Mouse (Mus musculus) hindbrain, embryonic 15.5 days (tissue): Measurements from ENCODE around the gene Slc17a2. TPM values are rescaled to one million over a fixed set of nuclear protein-coding genes. Genes with fewer than 3 reads are reported as not detected.

Experiments used
- ATAC-seq: fragments of 200-750 bp; cut with Nextera tagmentation; 2 replicates; pipeline ENCODE4 v1.8.0; 2017; ENCODE audit warnings: low read depth, moderate number of reproducible peaks, moderate TSS enrichment; ENCODE audit not compliant: low FRiP score
- H3K27ac ChIP-seq: fragments of 300-500 bp; sonication (generic); replicated peaks from 2 replicates; pipeline ENCODE4 v1.5.1; 2015; ENCODE audit warnings: mild to moderate bottlenecking, inconsistent platforms
- H3K27me3 ChIP-seq: fragments of 300-500 bp; sonication (generic); 2 replicates; pipeline ENCODE4 v1.6.1; 2015; ENCODE audit warnings: control low read depth, inconsistent platforms
- H3K36me3 ChIP-seq: fragments of 300-500 bp; sonication (generic); 2 replicates; pipeline ENCODE4 v1.6.1; 2015; ENCODE audit warnings: control low read depth, inconsistent platforms
- H3K4me1 ChIP-seq: fragments of 300-500 bp; sonication (generic); replicated peaks from 2 replicates; pipeline ENCODE4 v1.6.1; 2015; ENCODE audit warnings: control low read depth, inconsistent platforms
- H3K4me2 ChIP-seq: fragments of 300-500 bp; sonication (generic); 2 replicates; pipeline ENCODE4 v1.6.1; 2015; ENCODE audit warnings: moderate library complexity, mild to moderate bottlenecking, inconsistent platforms
- H3K4me3 ChIP-seq: fragments of 300-500 bp; sonication (generic); 2 replicates; pipeline ENCODE4 v1.5.1; 2015; ENCODE audit warnings: mild to moderate bottlenecking, inconsistent platforms
- H3K9ac ChIP-seq: fragments of 300-500 bp; sonication (generic); 2 replicates; pipeline ENCODE4 v1.6.1; 2015; ENCODE audit warnings: inconsistent platforms
- H3K9me3 ChIP-seq: fragments of 300-500 bp; sonication (generic); 2 replicates; pipeline ENCODE4 v1.6.1; 2016; ENCODE audit warnings: control low read depth, inconsistent platforms
- WGBS: fragments of 180-500 bp; shearing (Covaris S2); methylation state at CpG from one replicate; pipeline ENCODE4 v1.1.7; 2015; 5-methylcytosine and 5-hydroxymethylcytosine counted together
- polyA plus RNA-seq: library from polyadenylated mRNA; unstranded; fragments of >200 nt; fragmentation: Nextera tagmentation; extraction: Ambion mirVana; gene quantifications from 2 replicates; pipeline ENCODE4 v1.2.1, GENCODE M21; 2015

Gene Slc17a2
- polyA plus RNA-seq, 1 experiment from 2014 or later, result not detected

GRCm38 (mm10) chr13:23866086-23866710 lies 59.4 kb downstream of the Slc17a2 start:
- 87% methylated on average over 9 of the region's 9 CpGs for WGBS
- no peak for ATAC-seq
- H3K4me2 ChIP-seq, result no peak overlapping the region

GRCm38 (mm10) chr13:23867000-23867399 lies 60.2 kb downstream of the Slc17a2 start:
- Histone ChIP-seq H3K27me3 (no peaks in the 10 kb centered on the region), H3K9ac (no peak overlapping the region), H3K27ac (no peak overlapping the region), H3K36me3 (no peaks in the 10 kb centered on the region), H3K4me3 (no peak overlapping the region), H3K4me1 (no peaks in the 10 kb centered on the region), H3K9me3 (no peaks in the 10 kb centered on the region), H3K4me2 (no peak overlapping the region)
- WGBS, result 88% methylated on average over 6 of the region's 6 CpGs
- ATAC-seq, result no peak

More at GRCm38 (mm10) chr13:23866086-23866710, 59.4 kb downstream of the Slc17a2 start:
- Histone ChIP-seq H3K4me3 (no peak overlapping the region), H3K9me3 (no peaks in the 10 kb centered on the region), H3K36me3 (no peaks in the 10 kb centered on the region), H3K9ac (no peak overlapping the region), H3K4me1 (no peaks in the 10 kb centered on the region), H3K27me3 (no peaks in the 10 kb centered on the region), H3K27ac (no peak overlapping the region)

- Histone ChIP-seq H3K4me1 (no peaks in the 10 kb centered on the region), H3K4me3 (no peak within 1 kb of the TSS), H3K27ac (no peak within 1 kb of the TSS), H3K9ac (no peak within 1 kb of the TSS), H3K27me3 (no peaks in the 10 kb centered on the region), H3K9me3 (no peaks in the 10 kb centered on the region), H3K4me2 (no peak within 1 kb of the TSS), H3K36me3 (no peaks in the 10 kb centered on the region)
- ATAC-seq, result no peak
- WGBS, result 88% methylated on average over 7 of the region's 7 CpGs
Observed at GRCm38 (mm10) chr13:23867405-23867804, 60.6 kb downstream of the Slc17a2 start, which contains the start of gene Slc17a1. Gene Slc17a1, plus strand, starts transcription at chr13:23867750.

- 93% methylated on average over 8 of the region's 8 CpGs for WGBS
- H3K4me3 ChIP-seq, result no peak overlapping the region
- H3K4me2 ChIP-seq, result no peak overlapping the region
- H3K4me1 ChIP-seq, result no peaks in the 10 kb centered on the region
- no peaks in the 10 kb centered on the region for H3K27me3 ChIP-seq
- no peak overlapping the region for H3K27ac ChIP-seq
- H3K9ac ChIP-seq, result no peak overlapping the region
- H3K36me3 ChIP-seq, result no peaks in the 10 kb centered on the region
- no peaks in the 10 kb centered on the region for H3K9me3 ChIP-seq
- ATAC-seq, result no peak
Observed at GRCm38 (mm10) chr13:23868790-23869533, 62.2 kb downstream of the Slc17a2 start.

GRCm38 (mm10) chr13:23869996-23870395 lies 63.2 kb downstream of the Slc17a2 start:
- Histone ChIP-seq H3K9me3 (no peaks in the 10 kb centered on the region), H3K27ac (no peak overlapping the region), H3K27me3 (no peaks in the 10 kb centered on the region), H3K4me1 (no peaks in the 10 kb centered on the region), H3K4me3 (no peak overlapping the region), H3K9ac (no peak overlapping the region), H3K36me3 (no peaks in the 10 kb centered on the region), H3K4me2 (no peak overlapping the region)
- 87% methylated on average over 3 of the region's 3 CpGs for WGBS
- ATAC-seq, result no peak

- Histone ChIP-seq H3K4me3 (no peak overlapping the region), H3K27ac (no peak overlapping the region), H3K9me3 (no peaks in the 10 kb centered on the region), H3K4me1 (no peaks in the 10 kb centered on the region), H3K36me3 (no peaks in the 10 kb centered on the region), H3K4me2 (no peak overlapping the region), H3K9ac (no peak overlapping the region), H3K27me3 (no peaks in the 10 kb centered on the region)
- ATAC-seq, result no peak
- WGBS, result 91% methylated on average over 5 of the region's 5 CpGs
Observed at GRCm38 (mm10) chr13:23873141-23873540, 66.3 kb downstream of the Slc17a2 start.

Other genes starting within 250 kb of the Slc17a2 start
- gene Hist1h3e, start 244.6 kb upstream of the Slc17a2 start, polyA plus RNA-seq, result 1.5 and 2.0 TPM in 2 replicates
- gene Hist1h2ae, start 235.8 kb upstream of the Slc17a2 start, polyA plus RNA-seq, result 15.9 and 27.4 TPM in 2 replicates
- 2.5 and 3.1 TPM in 2 replicates for gene Hist1h2bg, start 235.6 kb upstream of the Slc17a2 start, polyA plus RNA-seq
- 0.76 and 2.0 TPM in 2 replicates for gene Hist1h2bf, start 232.8 kb upstream of the Slc17a2 start, polyA plus RNA-seq
- gene Hist1h2ad, start 232.6 kb upstream of the Slc17a2 start, polyA plus RNA-seq, result not detected in 2 replicates
- gene Hist1h3d, start 231.2 kb upstream of the Slc17a2 start, polyA plus RNA-seq, result 1.2 and 2.0 TPM in 2 replicates
- gene Hist1h4d, start 225.4 kb upstream of the Slc17a2 start, polyA plus RNA-seq, result 35.1 and 51.2 TPM in 2 replicates
- gene Hist1h2be, start 185.9 kb upstream of the Slc17a2 start, polyA plus RNA-seq, result 1.5 and 1.7 TPM in 2 replicates
- 4.8 and 8.8 TPM in 2 replicates for gene Hist1h1e, start 184.4 kb upstream of the Slc17a2 start, polyA plus RNA-seq
- 0.34 and 0.38 TPM in 2 replicates for gene Hist1h2ac, start 123.0 kb upstream of the Slc17a2 start, polyA plus RNA-seq
- gene Hist1h2bc, start 122.8 kb upstream of the Slc17a2 start, polyA plus RNA-seq, result 19.3 and 25.4 TPM in 2 replicates
- not detected in 2 replicates for gene Hist1h1t, start 111.2 kb upstream of the Slc17a2 start, polyA plus RNA-seq
- gene Hist1h4c, start 108.5 kb upstream of the Slc17a2 start, polyA plus RNA-seq, result 2.3 and 2.7 TPM in 2 replicates
- 4.5 and 5.1 TPM in 2 replicates for gene Hfe, start 96.1 kb upstream of the Slc17a2 start, polyA plus RNA-seq
- 7.7 and 10.4 TPM in 2 replicates for gene Hist1h1c, start 68.2 kb upstream of the Slc17a2 start, polyA plus RNA-seq
- 1.1 and 1.6 TPM in 2 replicates for gene Hist1h3c, start 61.4 kb upstream of the Slc17a2 start, polyA plus RNA-seq
- 0.54 TPM in 1 of 2 replicates, not detected in the other for gene Hist1h2bb, start 60.3 kb upstream of the Slc17a2 start, polyA plus RNA-seq
- gene Hist1h2ab, start 55.9 kb upstream of the Slc17a2 start, polyA plus RNA-seq, result 7.4 and 9.8 TPM in 2 replicates
- gene Hist1h3b, start 54.7 kb upstream of the Slc17a2 start, polyA plus RNA-seq, result 1.8 and 3.1 TPM in 2 replicates
- 1.1 and 1.9 TPM in 2 replicates for gene Hist1h4b, start 50.0 kb upstream of the Slc17a2 start, polyA plus RNA-seq
- 0.32 and 0.51 TPM in 2 replicates for gene Hist1h4a, start 45.8 kb upstream of the Slc17a2 start, polyA plus RNA-seq
- gene Hist1h3a, start 44.6 kb upstream of the Slc17a2 start, polyA plus RNA-seq, result 0.35 and 2.4 TPM in 2 replicates
- 0.75 and 0.84 TPM in 2 replicates for gene Hist1h1a, start 43.3 kb upstream of the Slc17a2 start, polyA plus RNA-seq
- gene Trim38, start 37.1 kb upstream of the Slc17a2 start, polyA plus RNA-seq, result 0.10 TPM in 1 of 2 replicates, not detected in the other
- gene Slc17a3, start 32.4 kb downstream of the Slc17a2 start, polyA plus RNA-seq, result not detected in 2 replicates
- gene Slc17a1, start 60.8 kb downstream of the Slc17a2 start, polyA plus RNA-seq, result not detected in 2 replicates
- gene Slc17a4, start 108.0 kb downstream of the Slc17a2 start, polyA plus RNA-seq, result not detected in 2 replicates
- gene Hist1h2ba, start 127.2 kb downstream of the Slc17a2 start, polyA plus RNA-seq, result not detected in 2 replicates
- not detected in 2 replicates for gene Hist1h2aa, start 127.5 kb downstream of the Slc17a2 start, polyA plus RNA-seq
- 0.88 and 1.6 TPM in 2 replicates for gene Scgn, start 184.2 kb downstream of the Slc17a2 start, polyA plus RNA-seq